Mouse (Mus musculus) urinary bladder, postnatal 36 days (tissue): ENCODE results near the gene Ddb1.
A peak's percentile ranks its signal among the peaks of the same experiment; 100 is the strongest.
"Not testable (repeated sequence)": the region's sequence is repeated elsewhere in the genome, so short reads cannot be mapped to it uniquely, and the experiment has no call there.

Source experiments
- DNase-seq, 2 experiments: peaks; one replicate each; pipeline ENCODE4 v3.0.0; 2022; ENCODE audit warnings: low spot score in 2 of 2, mixed read lengths in 1 of 2

Gene Ddb1

GRCm38 (mm10) chr19:10605293-10605900 is at the start of gene Ddb1, which contains the start of gene Tkfc:
Gene Ddb1, plus strand, starts transcription at chr19:10605327.
Gene Tkfc, minus strand, starts transcription at chr19:10605654.
- peak; percentile 99 for DNase-seq

- peak; percentile 79 to 83 for DNase-seq
Measured at GRCm38 (mm10) chr19:10555624-10556510, 49.3 kb upstream of the Ddb1 start, which contains the start of gene Tmem216. Gene Tmem216, minus strand, starts transcription at chr19:10556238.

DNA sequence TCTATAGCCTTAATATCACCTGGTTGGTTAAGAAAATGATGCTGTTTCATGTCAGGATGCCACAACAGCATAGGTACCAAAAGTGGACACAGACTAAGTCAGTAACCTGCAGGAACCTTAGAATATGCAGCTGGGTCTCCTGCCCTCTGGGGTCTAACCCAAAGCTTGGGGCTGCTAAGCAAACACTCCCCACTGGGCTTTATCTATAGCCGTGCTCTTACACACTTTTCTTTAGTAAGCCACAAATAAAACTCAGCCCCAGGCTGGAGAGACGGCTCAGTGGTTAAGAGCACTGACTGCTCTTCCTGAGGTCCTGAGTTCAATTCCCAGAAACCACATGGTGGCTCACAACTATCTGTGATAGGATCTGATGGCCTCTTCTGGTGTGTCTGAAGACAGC is 48.1 kb upstream of the Ddb1 start:
- DNase-seq: no peak

DNA sequence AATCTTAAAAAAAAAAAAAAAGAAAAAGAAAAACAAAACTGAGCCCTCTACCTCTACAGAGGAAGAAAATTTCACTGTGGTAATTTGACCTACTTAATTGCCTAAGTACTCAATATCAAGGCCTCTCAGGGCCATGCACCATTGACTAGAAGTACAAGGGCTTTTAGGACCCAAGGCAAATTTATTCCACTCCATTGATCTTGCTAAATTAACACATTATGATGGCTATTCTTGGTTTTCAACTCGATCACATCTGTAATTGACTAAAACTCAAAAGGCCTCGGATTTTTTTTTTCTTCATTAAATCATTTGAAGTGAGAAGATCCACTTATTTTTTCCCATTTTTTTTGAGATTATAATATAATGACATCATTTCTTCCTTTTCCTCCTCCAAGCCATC is 47.7 kb upstream of the Ddb1 start:
- no peak for DNase-seq

GRCm38 (mm10) chr19:10557837-10558375 is 47.2 kb upstream of the Ddb1 start:
- not testable (repeated sequence) for DNase-seq

- DNase-seq: no peak
Measured at GRCm38 (mm10) chr19:10560108-10560507, 45.0 kb upstream of the Ddb1 start.

DNA sequence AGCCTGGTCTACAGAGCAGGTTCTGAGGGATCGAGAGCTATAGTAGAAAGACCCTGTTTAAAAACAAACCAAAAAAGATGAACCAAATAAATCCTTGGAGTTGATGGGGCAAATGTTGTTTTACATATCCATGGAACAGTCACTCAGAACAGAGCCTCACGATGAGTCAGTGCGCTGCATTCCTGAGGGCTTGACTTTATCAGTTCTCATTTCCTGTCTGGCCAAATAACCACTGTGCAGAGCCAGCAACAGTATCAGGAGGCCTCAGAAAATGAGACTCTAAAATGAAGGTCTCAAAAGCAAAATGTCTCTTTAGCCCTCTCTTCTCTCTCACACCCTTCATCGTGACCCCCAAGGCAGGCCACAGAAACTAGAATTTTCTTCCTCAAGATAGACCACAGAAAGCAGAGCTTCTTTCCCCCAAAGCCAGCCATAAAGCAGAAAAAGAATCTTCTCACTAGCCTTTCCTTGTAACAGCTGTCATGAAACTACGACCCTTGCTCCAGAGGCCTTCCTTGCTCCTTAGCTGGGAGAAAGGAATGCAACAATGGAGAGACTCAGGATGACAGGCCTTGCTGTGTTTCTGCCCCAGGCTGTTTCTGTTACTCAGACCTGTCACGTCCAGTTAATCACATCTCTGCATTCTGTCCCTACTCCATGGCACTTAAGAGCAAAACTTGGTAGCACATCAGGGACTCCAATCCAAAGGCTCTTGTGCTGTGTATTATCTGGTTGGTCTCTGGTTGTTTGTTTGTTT is 43.4 kb upstream of the Ddb1 start:
- peak; percentile 20 to 34 for DNase-seq

DNA sequence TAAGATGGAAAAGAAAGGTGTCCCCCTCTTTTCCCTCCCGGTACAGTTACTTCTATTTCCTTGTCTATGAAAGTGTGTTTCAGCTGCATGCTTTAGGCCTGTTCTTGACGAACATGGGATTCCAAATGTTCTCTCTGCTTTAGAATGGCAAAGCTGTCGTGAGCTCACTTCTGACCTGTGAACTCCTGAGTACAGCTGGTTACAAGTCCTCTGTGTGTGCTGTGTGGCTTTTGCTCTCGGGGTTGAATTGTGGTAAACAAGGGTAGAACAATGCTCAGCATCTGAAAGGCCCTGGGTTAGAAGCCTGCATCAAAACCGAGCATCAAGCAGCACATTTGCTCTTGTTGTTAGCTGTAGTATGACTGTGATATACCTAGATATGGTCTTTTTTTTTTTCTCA is 42.8 kb upstream of the Ddb1 start:
- DNase-seq: no peak

DNA sequence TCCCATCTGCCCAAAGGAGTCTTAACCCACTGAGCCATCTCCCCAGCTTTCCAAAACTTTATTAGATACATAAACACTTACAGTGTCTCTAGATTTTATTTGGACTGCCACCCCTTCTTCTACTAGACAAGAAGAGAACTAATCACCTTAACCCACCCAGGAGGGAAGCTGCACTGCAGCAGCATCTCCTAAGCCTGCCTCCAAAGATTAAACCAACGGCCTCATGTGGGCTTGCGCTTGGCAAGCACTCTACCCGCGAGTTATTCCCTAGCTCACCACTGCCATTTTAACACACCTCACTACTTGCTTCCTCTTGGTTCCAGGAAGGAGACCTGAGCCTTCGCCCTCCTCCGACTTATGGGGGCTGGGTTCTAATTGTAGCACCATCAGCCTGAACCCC is 40.8 kb upstream of the Ddb1 start:
- DNase-seq: no peak

DNA sequence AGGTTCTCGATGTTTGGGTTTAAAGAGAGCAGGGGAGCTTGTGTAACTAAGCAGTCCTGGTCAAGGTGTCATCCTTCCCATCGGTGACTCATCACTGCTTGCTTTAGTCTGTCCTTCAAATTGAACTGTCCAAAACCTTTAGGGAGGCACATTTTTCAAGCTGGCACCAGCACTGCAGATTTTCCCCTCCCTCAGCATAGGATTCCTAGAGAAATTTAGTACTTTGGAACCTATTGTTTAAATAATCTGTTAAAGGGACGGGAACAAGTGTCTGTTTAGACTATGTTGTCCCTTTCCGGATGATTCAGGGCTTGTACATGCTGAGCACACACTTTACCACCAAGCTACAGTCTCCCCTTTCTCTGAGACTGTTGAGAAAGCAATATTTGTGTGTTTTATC is 39.9 kb upstream of the Ddb1 start:
- DNase-seq: no peak

GRCm38 (mm10) chr19:10569627-10570026 is 35.5 kb upstream of the Ddb1 start:
- no peak for DNase-seq

- DNase-seq: peak; percentile 93
Measured at GRCm38 (mm10) chr19:10576690-10577561, 28.2 kb upstream of the Ddb1 start, which contains the start of the genes Cyb561a3 and Tmem138. Gene Cyb561a3, plus strand, starts transcription at chr19:10577172. Gene Tmem138, minus strand, starts transcription at chr19:10577362.

DNA sequence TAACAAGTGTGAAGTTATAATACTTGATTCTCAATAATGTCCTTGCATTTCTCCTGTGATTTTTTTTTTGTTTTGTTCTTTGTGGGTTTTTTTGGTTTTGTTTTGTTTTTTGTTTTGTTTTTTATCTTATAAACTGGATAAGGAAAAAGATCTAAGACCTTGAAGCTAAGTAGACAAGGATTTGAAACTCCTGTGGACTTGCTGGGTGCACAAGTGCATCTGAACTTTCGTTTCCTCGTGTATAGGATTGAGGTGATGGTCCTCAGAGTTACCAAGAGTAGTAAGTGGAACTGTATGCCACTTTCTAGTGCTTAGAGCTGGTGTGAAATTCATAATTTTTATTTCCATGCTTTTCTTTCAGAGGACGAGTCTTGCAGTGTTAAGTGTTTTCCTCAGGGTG is 25.0 kb upstream of the Ddb1 start:
- no peak for DNase-seq

DNA sequence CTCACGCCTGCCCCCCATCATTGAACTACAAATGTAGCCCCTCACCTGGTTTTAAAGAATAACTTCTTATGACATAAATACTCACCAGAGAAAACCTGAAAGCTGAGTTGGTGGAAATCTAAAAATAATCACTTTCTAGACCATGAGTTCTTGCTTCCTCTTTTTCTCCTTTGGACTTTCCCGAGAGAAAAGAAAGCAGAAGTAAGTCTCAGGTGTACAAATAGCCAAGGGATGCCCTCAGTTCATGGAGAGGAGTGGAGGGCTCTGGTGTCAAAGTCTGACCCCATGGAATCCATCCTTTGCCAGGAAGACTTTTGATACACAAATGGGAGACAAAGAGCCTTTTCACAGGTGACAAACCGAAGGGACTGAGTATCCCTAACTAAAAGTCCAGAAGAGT is 24.4 kb upstream of the Ddb1 start:
- DNase-seq: no peak

DNA sequence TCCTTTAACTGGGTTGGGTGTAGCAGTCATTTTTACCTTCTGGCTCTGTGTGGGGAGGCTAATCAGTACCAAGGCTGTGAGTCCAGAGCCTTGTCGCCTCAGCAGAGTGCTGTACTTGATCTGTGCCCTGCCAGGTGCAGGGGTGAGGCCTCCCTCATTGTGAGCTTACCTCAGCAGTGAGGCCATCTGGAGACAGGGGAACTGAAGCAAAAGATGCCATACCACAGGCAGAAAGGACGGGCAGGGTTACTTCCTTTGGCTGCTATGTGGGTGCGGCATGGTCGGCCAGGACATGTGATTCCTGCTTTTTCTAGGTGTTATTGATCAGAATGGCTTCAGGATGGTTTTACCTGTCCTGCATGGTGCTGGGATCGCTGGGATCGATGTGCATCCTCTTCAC is 23.1 kb upstream of the Ddb1 start:
- DNase-seq: no peak

GRCm38 (mm10) chr19:10583550-10584146 is 21.5 kb upstream of the Ddb1 start:
- no peak for DNase-seq

GRCm38 (mm10) chr19:10585112-10585511 is 20.0 kb upstream of the Ddb1 start:
- no peak for DNase-seq

- DNase-seq: no peak
Measured at GRCm38 (mm10) chr19:10587231-10587630, 17.9 kb upstream of the Ddb1 start.

DNA sequence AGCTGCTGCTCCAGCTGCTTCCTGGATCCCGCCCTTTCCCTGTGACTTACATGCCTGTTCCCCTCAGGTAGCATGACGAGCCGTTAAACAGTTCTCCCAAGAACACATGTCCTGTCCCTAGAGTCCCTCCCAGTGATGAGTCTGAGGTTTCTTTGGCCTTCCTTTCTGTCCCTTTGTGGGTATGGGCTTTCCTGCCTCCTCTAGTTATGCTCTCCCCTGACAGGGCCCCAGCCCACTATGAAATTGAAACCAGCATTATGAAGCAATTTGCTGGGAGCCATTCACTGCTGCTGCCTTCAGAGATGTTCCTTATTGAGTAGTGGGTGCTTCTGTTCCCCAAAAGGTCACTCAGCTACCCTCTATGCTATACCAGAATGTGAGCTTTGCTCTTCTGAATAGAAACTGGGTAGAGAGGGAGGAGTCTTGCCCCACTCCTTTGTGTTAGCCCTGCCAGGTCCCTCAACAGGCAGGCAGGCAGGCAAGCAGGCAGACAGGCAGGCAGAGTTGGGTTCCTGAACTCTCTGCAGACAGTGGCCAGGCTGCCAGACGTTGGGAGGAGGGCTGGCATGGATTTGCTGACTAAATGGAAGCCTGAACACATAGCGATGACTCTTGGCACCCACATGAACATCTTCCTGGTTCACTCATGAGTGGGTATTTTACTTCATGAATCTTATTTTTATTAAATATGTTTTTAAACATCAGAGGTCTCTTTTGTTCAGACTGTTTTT is 15.8 kb upstream of the Ddb1 start:
- DNase-seq: no peak

GRCm38 (mm10) chr19:10590301-10590700 is 14.8 kb upstream of the Ddb1 start:
- DNase-seq: no peak
